Mouse (Mus musculus) cortical plate, adult 2 months (tissue): ENCODE data around the gene Susd2. TPM values are rescaled to one million over a fixed set of nuclear protein-coding genes. Genes with fewer than 3 reads are reported as not detected.
A peak's percentile ranks its signal among the peaks of the same experiment; 100 is the strongest.

ENCODE experiments used
- H3K27ac ChIP-seq: fragments of 200-500 bp; 2 replicates; pipeline ENCODE4 v1.5.1; 2012; ENCODE audit warnings: low read length, control low read depth, inconsistent platforms; ENCODE audit not compliant: insufficient read depth
- H3K4me1 ChIP-seq: fragments of 200-500 bp; 2 replicates; pipeline ENCODE4 v1.6.1; 2011; ENCODE audit warnings: low read length; ENCODE audit not compliant: control insufficient read depth, insufficient read depth
- H3K4me3 ChIP-seq: fragments of 200-500 bp; 2 replicates; pipeline ENCODE4 v1.5.1; 2011; ENCODE audit warnings: mild to moderate bottlenecking, low read length, control low read depth; ENCODE audit not compliant: insufficient read depth
- CTCF ChIP-seq: fragments of 200-500 bp; IDR thresholded peaks from 2 replicates; pipeline ENCODE4 v1.5.1; 2011; ENCODE audit warnings: mild to moderate bottlenecking, control low read depth, low read length; ENCODE audit not compliant: insufficient read depth; ENCODE audit errors: extremely low read depth
- POLR2A ChIP-seq: fragments of 200-500 bp; IDR thresholded peaks from 2 replicates; pipeline ENCODE4 v1.6.1; 2011; ENCODE audit warnings: mild to moderate bottlenecking, low read length, control low read depth; ENCODE audit not compliant: insufficient read depth; ENCODE audit errors: extremely low read depth
- polyA plus RNA-seq: library from polyadenylated mRNA; depleted of rRNA; stranded (reverse); fragments of >200 nt; gene quantifications from 2 replicates; pipeline ENCODE4 v1.2.3, GENCODE M21; 2012

Gene Susd2
- polyA plus RNA-seq, 1 experiment: 10.9 TPM

DNA sequence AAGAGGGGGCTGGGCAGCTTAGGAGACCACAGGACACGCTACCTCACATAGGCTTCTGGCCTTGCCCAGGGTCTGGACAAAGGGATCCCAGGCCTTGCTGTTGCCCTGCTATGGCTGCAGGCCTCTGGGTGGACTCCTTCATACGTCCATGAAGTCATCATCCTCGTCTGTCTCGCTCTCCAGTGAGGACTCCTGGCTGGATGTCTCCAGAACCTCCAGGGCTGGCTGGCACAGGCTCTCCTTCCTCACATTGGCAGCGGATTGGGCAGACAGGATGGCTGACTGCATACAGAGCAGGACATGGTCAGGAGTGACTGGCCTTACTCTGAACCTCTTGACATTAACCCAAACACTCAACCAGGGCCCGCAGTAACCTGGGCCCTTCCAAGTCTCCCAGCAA, 2.6 kb upstream of the Susd2 start:
- peaks cover 3% of the 10 kb centered on the region; the same call in 1 of the 2 replicates for H3K4me1 ChIP-seq
- no peak overlapping the region for H3K4me3 ChIP-seq
- H3K27ac ChIP-seq: no peak overlapping the region
- TF ChIP-seq CTCF: no peak
- TF ChIP-seq POLR2A: no peak

DNA sequence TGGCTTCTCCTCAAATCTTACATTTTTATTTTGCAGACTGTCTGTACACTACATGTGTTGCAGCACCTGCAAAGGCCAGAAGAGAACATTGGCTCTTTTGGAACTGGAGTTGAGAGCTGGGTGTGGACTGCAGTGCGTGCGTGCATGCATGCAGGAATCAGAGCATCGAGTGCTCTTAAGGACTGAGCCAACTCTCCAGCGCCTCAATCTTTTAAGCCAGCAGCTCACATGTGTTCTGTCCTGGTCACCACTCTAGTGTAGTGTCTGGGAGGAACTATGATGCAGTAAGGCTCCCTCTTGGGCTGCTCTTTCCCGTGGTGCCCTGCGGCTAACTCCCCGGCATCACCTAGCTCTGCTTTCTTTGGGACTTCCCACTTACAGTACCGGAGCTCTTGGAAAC, 1.8 kb upstream of the Susd2 start:
- H3K27ac ChIP-seq: no peak overlapping the region
- no peak overlapping the region for H3K4me3 ChIP-seq
- peaks cover 1% of the 10 kb centered on the region; the same call in 1 of the 2 replicates for H3K4me1 ChIP-seq
- TF ChIP-seq POLR2A: no peak
- no peak for TF ChIP-seq CTCF

GRCm38 (mm10) chr10:75642891-75643290, 917 bp downstream of the Susd2 start:
- no peak overlapping the region for H3K27ac ChIP-seq
- H3K4me3 ChIP-seq: no peak overlapping the region
- TF ChIP-seq POLR2A (no peak), CTCF (no peak)
- H3K4me1 ChIP-seq: peaks cover 1% of the 10 kb centered on the region; the same call in 1 of the 2 replicates

DNA sequence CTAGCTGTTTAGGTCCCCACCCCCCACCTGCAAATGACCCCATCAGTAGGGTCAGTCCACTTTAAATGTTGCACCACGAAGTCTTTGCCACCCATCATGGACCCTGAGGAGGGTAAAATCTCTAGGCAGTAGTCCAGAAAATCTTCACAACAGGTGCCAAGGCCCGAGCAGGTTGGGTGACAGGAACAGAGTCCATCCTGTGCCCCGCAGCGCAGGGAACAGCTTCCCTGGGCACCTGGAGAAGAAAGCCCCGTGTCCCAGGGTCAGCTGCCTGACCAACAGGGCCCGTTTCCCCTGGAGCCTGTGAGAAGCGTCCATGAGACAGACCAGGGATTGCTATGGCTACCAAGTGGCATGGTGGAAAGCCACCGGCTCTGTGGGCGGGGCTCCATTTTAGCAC, 1.4 kb downstream of the Susd2 start:
- TF ChIP-seq POLR2A: no peak
- TF ChIP-seq CTCF: no peak

GRCm38 (mm10) chr10:75641721-75642222, 2.0 kb downstream of the Susd2 start:
- Histone ChIP-seq H3K4me3 (no peak overlapping the region), H3K4me1 (no peaks in the 10 kb centered on the region; the same call in 1 of the 2 replicates), H3K27ac (no peak overlapping the region)
- TF ChIP-seq POLR2A (no peak), CTCF (no peak)

More for the DNA sequence above, 1.4 kb downstream of the Susd2 start:
- Histone ChIP-seq H3K4me3 (no peak overlapping the region), H3K27ac (no peak overlapping the region), H3K4me1 (peaks cover under 1% of the 10 kb centered on the region; the same call in 1 of the 2 replicates)

- no peak overlapping the region for H3K4me3 ChIP-seq
- H3K27ac ChIP-seq: no peak overlapping the region
Measured at GRCm38 (mm10) chr10:75637711-75638110, 6.1 kb downstream of the Susd2 start.

DNA sequence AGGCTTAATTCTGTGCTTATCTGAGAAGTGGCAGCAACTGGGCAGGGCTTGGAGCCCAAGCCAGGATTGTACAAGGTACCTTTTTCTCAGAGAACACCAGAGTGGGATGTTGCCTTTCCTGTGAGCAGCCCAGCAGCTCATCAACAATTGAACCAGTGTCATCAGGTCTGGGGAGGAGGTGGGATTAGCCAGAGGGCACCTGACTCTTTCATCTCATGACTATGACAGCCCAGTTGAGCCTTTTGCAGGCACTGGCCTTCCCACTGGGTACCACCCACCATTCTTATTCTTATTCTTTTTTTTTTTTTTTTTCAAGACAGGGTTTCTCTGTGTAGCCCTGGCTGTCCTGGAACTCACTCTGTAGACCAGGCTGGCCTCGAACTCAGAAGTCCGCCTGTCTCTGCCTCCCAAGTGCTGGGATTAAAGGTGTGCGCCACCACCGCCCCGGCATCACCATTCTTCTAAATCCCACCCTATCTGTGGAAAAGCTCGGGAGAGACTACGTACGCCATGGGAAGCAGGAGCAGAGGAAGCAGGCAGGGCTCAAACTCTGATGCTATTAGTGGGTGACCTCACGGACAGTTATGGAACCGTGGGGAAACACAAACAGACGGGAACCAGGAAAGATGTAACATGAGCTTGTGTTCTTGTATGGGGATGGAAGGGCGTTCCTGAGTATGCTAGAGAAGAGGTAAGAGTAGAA, 7.6 kb downstream of the Susd2 start:
- Histone ChIP-seq H3K4me1 (no peaks in the 10 kb centered on the region), H3K27ac (no peak overlapping the region), H3K4me3 (no peak overlapping the region)
- TF ChIP-seq CTCF: no peak
- TF ChIP-seq POLR2A: no peak

More at GRCm38 (mm10) chr10:75637711-75638110, 6.1 kb downstream of the Susd2 start:
- TF ChIP-seq CTCF (no peak), POLR2A (no peak)
- no peaks in the 10 kb centered on the region for H3K4me1 ChIP-seq

- H3K4me3 ChIP-seq: no peak overlapping the region
- no peaks in the 10 kb centered on the region for H3K4me1 ChIP-seq
- H3K27ac ChIP-seq: no peak overlapping the region
- no peak for TF ChIP-seq POLR2A
- peak; percentile 99 for TF ChIP-seq CTCF
Measured at GRCm38 (mm10) chr10:75635693-75636055, 8.1 kb downstream of the Susd2 start.

DNA sequence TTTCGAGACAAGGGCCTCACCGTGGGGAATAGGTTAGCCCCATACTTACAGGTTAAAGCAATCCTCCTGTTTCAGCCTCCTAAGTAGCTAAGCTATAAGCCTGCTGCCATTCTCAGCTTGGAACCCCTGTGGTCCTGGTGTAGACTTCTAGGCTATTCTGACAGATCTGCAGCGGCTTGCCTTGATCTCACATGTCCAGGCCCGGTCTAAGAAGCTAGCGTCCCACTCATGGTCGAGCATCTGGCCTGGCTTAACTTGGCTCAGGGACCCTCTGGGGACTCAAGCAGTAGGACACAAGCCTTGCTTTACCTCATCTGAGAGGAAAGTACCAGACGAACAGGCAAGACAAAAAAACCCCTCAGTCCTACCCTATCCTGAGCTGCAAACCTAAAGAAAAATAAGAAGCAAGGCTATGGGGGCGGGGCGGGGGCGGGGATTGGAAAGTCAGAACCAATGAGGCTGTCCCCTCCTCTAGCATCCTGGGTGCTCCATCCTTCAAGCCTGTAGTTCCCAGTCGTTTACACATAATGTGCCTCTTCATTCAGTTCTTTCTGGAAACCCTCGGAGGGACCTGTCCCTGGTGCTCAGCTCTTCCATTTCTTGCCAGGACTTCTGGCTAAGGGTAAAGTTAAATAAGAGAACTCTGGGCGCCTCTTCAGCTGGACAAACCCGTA, 8.7 kb downstream of the Susd2 start:
- Histone ChIP-seq H3K4me3 (no peak overlapping the region), H3K27ac (no peak overlapping the region), H3K4me1 (no peaks in the 10 kb centered on the region)
- TF ChIP-seq CTCF: no peak
- TF ChIP-seq POLR2A: no peak

GRCm38 (mm10) chr10:75634610-75635009, 9.2 kb downstream of the Susd2 start:
- no peak overlapping the region for H3K27ac ChIP-seq
- TF ChIP-seq POLR2A (no peak), CTCF (no peak)
- no peak overlapping the region for H3K4me3 ChIP-seq
- H3K4me1 ChIP-seq: no peaks in the 10 kb centered on the region
